Mouse (Mus musculus): ENCODE measurements at regions not wholly inside any gene's neighbourhood (a gene's known extent, or its start where the extent isn't known, plus 50 kb on each side); places are given as distances from the start of the nearest gene placed in this dataset.

DNA sequence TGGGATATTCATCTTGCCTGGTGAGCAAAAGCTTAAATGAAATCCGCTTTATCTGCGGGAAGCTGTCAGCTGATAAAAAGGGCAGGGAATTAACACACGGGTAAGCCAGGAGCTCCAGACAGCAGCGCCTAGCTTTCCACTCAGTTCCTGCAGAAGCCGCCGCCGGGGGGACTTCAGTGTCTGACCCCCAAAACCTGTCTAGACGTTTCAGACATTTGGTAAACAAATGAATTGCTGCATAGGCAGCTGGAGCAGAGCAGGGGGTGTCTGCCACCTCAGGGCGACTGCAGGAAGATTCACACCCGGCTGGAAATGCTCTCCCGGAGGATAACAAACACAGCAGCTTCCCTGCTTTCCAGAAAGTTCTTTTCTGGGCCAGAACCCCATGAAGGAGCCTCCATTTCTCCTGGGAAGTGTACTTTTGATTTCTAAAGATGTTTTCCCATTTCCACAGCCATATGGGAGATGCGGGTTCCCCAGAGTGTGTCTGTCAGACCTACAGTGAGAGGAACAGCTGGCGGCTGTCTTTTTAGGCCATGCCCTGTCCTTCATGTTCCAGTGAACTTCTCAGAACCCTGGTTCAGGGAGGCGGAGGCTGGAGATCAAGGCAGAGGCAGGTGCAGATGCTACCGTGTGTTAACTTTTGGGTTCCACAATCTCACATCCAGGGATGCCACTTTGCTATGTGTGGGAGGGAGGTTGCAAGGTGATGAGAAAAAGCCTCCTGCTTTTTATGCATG is 58.7 kb upstream of the Pmepa1 start:
- DNase-seq (ENCODE audit: low spot score) = no peak

DNA sequence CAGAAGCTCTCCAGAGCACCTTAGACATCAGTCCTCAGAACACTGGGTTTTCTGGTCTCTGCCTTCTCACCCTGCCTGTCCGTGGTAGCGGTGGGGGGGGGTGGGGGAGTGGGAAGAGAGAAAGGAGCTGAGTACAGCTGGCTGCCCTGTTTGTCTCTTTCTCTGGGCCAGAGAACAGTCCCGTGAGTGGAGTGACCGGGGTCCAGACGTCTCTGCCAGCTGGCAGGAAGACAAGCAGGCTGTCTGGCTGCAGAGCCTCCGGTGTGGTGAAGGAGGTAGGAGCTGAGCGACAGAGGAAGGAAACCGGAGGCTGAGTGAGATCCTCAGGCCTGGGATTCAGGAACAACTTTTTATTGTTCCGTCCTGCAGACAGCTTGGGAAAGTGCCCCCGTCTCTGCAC is 59.5 kb upstream of the Pmepa1 start:
- DNase-seq (ENCODE audit: low spot score) = peak; percentile 53

DNA sequence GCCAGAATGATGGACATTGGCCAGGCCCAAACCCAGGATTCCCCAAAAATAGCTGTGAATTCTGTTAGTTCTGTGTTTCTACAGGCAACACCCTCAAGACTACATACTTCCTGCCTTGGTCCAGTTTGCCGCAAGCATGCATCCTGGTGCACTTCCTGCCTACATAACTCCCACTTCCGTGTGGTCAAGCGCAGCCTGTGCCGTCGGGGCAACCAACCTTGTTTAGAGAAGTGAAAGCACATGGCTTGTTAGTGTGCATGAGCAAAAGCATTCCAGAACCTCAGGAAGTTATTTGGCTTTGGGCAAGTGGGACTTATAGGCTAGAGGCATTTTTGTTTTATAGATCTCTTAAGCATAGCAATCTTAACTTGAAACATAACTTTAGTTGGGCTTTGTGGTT is 61.3 kb upstream of the Pmepa1 start:
- no peak for DNase-seq (ENCODE audit: low spot score)

DNA sequence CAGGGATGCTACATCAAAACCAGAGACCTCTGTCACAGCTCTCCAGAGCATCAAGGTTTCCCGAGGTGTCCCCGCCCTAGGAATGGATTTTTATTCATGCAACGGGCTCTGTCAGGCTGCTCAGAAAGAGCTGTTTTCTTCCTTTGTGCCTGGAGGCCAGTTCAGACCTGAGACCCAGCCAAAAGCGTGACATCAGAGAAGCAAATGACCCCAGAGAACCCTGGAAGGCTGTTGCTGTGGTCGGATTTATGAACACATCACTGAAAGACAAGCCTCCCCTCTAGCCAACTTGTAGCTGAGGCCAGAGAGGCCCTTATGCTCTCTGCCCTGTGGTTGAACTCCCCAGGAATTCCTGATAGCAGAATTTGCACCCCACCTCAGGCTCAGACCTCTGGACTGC is 62.3 kb upstream of the Pmepa1 start:
- peak; percentile 20 for DNase-seq (ENCODE audit: low spot score)

DNA sequence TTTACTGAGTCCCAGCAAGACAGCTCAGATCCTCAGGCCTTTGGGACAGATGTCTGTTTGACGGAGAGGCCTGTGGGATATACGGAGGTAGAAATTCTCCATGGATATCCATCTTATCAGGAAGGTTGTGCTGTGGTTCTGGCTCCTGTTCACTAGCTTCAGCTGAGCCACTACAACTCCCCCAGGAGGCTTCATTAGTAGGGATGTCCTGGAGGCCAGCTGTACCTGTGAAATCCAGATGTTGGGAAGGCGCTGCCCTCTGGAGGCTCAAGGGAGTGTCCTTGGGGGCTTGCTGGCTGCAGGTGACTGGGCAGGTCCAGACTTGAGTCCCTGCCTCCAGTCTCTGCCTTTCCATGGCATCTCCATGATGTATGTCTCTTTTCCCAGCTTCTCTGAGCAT is 62.9 kb upstream of the Pmepa1 start:
- DNase-seq (ENCODE audit: low spot score) = no peak

DNA sequence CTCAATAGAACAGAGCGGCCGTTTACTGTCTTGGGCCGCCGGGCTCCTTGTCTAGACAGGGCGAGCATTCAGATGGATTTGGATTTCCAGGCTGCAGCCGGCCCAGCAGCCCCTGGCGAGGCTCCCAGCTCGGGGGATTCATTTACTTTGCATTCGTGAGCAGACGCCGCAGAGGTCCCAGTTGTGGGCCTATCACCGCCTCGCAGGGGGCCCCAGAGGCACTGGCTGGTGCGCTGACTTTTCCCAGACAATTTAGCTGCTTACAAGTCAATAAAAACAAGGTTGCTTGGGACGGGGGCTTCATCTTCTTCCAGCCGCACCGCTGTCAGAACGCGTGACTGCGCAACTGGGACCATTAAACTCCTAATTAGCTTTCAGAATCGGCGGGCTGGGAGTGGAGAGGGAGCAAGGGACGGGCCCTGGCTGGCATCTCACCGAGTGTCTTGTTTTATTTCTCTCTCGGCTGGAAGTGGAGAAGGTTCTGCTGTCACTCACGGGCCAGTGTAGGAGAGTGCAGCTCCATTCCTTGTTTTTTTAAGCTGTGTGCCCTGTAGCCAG is 63.8 kb upstream of the Pmepa1 start:
- no peak for DNase-seq (ENCODE audit: low spot score)

DNA sequence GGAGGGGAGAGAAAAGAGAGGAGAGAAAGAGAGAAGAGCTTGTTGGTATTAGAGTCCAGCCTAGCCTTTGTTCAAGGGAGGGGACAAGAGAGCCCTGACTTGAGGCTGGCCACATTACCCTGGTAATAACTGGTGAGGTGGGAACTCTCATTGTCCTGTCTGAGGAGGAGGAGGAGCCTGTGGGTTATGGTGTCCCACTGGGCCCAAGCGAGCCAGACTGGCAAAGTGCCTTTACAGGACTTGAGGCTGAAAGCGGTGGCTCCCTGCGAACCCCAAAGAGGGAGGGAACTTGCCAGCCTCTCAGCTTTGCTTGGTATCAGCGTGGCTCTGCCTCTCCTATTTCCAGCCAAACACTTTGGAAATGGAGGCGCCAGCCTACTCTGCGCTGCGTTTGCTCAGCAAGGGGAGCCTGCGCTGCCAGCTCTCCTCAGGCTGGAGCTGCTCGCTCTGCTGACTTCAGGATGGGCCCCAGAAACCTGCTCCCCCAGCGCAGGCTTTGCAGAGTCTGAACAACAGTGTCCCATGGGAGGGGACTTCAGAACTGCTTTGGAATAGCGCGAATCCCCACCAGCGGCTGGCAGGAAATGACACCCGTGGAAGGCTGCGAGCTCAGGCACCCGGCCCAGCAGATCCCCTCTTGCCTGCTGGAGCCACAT is 66.4 kb upstream of the Pmepa1 start:
- no peak for DNase-seq (ENCODE audit: low spot score)

DNA sequence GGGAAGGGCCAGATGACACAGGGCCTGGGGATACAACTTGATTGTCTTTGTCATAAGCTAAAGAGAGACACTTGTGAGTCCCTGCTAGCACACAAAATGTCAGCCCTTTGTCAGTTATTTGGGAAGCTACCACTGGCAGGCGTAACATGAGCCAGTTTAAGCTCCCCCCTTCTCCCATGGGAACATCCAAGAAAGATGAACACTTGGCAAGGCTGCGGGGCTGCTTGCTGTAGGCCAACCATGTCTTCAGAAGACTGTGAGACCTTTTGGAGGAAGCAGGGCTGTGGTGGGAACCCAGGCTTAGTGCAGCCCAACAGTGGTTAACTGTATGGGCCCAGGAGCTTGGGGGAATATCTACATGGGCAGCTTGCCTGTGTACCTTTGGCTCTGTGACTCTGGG is 67.3 kb upstream of the Pmepa1 start:
- no peak for DNase-seq (ENCODE audit: low spot score)

DNA sequence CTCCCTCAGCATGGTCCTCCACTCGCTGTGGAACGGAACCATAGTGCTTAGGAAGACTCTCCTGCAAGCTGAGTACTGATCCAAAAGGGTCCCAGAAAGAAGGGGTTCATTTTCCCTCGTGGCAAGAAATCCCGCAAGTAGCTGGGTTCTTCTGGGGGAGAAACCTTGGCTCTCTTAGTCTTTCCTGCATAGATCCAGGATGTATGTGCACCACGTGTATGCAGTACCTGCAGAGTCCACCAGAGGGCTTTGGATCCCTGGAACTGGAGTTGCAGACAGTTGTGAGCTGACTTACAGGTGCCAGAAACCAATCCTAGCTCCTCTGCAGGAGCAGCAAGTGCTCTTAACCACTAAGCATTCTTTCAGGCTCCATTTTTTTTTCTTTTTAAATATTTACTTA is 67.9 kb upstream of the Pmepa1 start:
- DNase-seq (ENCODE audit: low spot score) = no peak

DNA sequence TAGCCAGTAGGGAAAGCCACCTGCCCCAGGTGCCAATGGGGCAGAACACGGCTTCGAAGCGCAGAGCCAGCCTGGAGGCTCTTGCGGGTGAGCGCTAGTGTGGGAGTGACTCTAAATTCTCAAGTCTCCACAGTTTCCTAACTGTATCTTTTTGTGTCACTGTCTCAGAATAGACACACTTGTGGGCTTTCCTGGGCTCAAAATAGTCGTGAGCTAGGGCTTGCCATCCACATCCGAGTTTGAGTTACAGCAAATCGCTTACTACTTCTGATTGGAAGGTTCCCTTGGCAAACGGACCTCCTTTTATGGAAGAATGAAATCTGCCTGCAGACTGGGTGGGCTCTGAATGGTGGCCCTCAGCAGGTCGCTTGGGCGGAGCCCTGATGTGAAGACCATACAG is 71.0 kb upstream of the Pmepa1 start:
- no peak for DNase-seq (ENCODE audit: low spot score)

DNA sequence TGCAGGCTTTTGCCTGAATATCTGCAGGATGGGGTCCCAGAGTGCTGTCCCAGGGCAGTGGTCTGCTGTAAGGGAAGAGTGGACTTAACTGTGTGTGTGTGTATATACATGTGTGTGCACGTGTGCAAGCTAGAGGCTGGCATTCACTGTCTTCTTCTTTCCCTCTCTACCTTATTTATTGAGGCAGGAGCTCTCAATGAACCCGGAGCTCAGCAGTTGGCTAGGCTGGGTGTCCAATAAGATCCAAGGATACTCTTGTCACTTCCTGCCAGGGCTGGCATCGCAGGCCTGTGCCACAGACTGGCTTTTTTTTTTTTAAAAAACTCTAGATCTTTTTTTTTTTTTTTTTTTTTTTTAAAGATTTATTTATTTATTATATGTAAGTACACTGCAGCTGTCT is 72.4 kb upstream of the Pmepa1 start:
- DNase-seq (ENCODE audit: low spot score) = no peak

DNA sequence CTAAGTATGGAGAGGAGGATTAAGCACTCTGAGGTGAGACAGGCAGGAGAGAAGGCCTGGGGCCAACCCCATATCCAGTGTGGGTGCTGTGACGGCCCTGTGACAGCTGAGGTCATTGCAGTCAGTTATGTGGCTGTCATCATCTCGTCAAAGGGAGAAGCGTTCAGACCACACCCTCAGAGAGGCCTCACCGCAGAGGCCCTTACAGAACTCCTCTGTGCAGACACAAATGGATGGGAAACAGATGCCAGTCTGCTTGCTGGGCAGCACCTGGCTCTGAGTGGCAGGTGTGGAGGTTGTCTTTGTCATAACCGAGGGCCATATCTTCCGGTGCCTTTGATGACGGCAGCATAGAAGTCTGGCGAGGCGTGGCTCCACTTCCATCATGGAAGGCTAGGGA is 73.2 kb upstream of the Pmepa1 start:
- DNase-seq (ENCODE audit: low spot score) = no peak

DNA sequence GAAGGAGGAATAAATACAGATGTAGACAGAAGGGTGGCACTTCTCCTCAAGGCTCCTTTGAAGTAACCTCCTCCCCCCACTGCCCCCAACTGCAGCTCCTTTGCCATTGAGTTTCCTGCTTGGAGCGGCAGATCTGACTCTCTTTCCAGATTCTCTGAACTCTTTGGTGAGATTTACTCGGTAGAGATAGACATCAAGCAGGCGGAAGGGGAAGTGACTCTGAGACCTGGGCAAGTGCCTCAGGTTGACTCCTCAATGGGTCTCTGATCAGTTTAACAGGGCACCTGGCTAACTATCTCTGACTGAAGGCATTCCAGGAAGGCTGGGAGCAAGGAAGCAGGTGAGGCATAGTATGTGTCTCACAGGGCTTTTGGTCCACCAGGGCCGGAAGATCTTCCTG is 73.6 kb upstream of the Pmepa1 start:
- no peak for DNase-seq (ENCODE audit: low spot score)

DNA sequence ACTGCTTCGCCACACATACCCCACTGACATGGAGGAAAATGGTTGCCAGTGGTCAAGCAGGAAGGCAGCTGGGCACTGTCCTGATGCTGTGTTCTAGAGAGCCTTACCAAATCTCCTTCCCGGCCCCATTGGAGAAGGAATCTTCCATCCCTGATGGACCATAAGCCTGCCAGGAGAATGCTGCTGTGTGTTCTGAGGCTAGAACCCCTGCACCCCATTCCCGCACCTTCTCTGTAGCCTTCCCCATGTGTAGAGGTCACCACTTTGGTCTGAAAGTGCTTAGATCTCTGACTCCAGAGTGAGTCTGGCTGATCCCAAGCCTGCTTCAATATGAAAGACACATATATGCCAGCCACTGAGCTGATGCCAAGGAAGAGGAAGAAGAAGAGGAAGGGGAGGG is 74.1 kb upstream of the Pmepa1 start:
- DNase-seq (ENCODE audit: low spot score) = no peak

DNA sequence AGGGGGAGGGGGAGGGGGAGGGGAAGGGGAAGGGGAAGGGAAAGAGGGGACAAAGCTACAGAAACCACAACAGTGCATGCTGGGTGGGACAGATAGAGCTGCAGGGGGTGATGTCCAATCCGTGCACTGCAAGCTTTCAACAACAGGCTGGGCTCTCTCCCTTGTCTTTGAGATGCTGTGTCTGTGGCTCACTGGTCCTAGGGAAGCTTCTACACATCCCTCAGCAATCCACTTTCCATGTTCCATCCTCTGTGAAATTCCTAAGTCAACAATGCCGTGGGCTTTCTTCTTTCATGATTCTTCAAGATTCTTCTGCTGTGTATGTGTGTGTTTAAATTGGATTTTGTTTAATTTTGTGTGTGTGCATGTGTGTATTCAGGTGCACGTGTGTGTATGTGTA is 74.5 kb upstream of the Pmepa1 start:
- no peak for DNase-seq (ENCODE audit: low spot score)

DNA sequence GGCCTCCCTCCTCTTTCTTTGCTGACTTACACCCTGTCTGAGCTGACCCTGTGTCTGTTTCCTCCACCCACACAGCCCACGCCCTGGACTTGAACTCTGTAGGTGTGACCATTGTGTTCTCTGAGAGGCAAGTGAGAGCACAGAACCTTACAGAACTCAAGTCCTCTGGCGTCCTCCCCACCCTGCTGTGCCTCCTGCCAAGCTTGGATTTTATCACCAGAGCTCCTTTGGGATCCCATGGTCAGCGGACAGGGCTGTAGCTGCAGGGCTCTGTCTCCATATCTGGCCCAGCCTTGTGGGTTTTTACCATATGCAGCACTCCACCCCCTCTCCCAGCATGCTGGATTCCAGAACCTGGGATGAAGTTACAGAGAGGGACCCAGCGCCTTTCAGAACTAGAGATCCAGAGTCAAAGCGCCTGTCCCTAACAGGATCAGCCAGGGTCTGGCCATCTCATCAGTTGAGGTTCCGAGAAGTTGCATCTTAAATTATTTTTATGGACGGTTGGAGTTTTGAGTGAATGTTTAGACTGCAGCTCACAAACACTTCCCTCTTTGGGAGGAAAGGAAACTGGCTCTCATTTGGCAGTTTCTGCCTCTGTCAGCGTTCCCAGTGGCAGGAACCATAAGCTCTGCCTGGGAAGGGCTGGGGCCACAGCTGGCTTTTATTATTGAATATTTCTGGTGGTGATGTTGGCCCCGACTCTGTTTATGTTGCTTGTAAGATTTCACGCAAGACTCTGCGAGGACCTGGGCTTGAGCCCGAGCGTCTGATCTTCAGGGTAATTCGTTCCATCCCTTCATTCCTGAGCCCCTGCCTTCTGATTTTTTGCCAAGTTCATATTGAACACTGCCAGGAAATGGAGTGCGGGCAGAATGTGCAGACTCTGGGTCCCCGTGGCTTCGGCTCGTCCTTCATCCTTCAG is 75.8 kb upstream of the Pmepa1 start:
- DNase-seq (ENCODE audit: low spot score) = peak; percentile 67

DNA sequence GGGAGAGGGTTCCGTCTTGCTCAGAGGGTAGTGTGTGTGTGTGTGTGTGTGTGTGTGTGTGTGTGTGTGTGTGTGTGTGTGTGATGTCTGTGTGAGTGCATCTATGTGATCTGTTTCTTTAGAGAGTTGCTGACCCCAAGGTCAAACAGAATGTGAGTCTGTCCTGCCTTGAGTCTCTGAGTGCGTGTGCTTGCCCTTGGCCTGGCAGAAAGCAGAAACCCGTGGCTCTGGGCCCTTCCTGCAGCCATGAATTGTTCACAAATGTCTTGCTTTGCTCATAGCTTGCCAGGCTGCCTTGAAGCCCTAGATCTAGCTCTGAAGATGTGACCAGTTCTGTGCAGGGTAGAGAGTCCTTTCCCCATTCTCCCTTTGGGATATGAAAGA is 76.4 kb upstream of the Pmepa1 start:
- peak; percentile 19 for DNase-seq (ENCODE audit: low spot score)

DNA sequence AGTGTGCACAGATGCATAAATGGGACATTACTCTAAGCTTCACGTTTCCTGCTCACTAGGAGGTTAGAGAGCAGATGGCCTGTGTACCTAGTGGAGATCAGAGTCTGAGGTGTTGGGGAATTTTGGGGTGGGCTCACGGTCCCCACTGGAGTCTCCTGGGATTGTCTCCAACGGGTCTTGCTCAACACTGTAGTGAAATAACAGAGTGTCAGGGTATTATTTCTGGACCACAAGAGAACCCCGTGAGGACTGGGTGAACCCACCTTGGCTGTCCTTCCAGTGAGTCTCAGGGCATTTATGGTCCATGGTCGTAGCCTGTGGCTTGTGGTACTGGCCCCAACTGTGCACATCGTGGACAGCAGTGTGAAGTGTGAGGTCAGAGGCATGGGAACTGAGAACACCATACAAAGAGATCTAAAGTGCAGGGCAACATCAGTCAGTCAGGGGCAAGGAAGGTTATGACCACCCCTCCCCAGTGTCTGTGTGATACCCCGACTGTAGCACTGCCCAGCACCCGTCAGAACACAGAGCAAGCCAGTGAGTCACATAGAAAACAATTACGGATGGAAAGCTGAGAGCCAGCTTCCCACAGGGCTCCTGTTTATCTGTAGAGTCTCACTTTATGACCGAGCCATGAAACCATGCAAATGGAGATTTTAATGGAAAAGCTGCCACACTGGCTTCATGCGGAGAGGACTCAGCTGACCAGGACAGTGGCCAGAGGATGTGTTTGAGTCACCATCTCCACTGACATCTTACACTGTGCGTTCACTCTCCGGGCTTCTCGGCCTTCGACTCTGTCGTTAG is 77.3 kb upstream of the Pmepa1 start:
- no peak for DNase-seq (ENCODE audit: low spot score)

DNA sequence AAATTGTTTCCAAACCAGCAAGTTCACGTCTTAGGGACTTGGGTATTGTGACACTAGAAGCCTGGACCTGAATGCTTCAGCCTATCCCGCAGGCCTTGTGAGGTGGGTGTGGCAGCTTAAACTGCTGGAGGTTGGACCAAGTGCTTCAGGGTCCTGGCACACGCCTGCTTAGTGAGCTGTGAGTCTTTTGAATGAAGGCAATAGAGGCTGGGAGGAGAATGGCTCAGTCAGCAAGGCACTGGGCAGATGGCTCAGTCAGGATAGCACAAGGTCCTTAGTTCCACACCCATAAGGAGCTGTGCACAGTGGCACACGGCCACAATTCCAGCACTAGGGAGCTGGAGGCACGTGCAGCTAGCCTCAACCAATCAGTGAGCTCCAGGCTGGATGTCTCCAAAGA is 80.5 kb upstream of the Pmepa1 start:
- no peak for DNase-seq (ENCODE audit: low spot score)

DNA sequence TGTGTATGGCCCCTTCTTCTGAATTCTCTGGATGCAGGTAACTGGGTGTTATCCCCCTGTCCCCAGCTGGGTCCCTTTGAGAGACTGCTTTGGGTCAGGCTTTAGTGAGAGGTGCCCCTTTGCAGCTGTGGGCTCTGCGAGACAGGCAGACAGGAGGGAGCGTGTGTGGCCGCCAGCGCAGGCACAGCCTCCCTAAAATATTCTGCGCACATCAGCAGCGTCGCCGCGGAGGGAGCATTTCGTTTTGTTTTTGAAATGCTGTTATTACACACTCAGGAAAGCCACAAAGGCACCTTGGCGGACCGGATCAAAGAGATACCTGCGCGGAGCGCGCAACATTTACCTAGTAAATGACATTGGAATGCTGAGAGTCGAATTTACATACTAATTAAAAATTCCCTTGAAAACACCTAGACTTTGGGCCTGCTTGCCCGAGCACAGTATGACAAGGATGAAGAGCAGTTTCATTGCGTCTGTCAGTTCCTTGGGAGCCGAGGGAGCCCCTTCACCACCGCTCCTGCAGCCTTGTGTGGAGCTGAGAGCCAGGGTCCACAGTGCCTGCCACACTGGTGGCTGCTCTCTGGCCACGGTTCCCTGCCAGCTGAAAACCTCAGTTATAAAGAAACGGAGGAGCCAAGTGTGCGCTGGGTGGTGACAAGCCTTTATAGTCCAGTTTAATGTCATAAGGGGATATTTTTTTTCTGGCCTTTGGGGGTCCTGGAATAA is 89.3 kb upstream of the Pmepa1 start:
- no peak for DNase-seq (ENCODE audit: low spot score)

DNA sequence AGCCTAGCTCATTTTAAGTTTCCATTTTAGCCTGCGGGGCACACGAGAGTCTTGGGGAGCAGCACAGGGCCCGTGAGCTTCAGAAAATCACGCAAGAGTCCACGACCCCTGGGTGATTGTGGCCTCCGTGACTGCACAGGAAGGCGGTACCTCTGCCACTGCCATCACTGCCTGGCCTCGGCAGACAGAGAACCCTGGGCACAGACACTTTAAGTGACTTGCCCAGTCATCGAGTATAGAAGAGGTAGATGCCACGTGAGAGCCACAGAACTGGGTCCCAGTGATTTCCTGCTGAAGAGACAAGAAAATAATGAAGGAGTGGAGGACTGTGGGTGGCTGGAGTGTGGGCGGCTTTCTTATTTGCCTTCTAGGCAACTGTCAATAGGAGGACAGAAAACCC is 90.4 kb upstream of the Pmepa1 start:
- no peak for DNase-seq (ENCODE audit: low spot score)

Data from ovary, adult 18-20 months (tissue).